Comparison of ENCODE assay signal across 9 mouse cellular contexts in genomic region chr2:43613571-43613970, GRCm38 (mm10). TPM values are rescaled to one million over a fixed set of nuclear protein-coding genes. Genes with fewer than 3 reads are reported as not detected.
DNase-seq lines count a peak whose midpoint lies in the region; ATAC-seq and TF ChIP-seq lines count a peak whose summit lies in the region.
"Had no signal": no experiment of that assay in that cellular context is flagged by ENCODE, and none has a peak within 500 bp of the region (broad histone marks: within the 10 kb centered on the region; RNA-seq: fewer than 3 reads in every experiment).

No protein-coding gene starts in this region.

- no peak for ATAC-seq in heart, postnatal 0 days (ENCODE audit: insufficient read depth, low read depth)
- no peak for ATAC-seq in heart, embryonic 11.5 days (replicated peaks; ENCODE audit: insufficient number of reproducible peaks, low FRiP score, low TSS enrichment)
- no peak for ATAC-seq in limb, embryonic 11.5 days (ENCODE audit: insufficient number of reproducible peaks, low FRiP score, low TSS enrichment, low read depth)
- no peak for ATAC-seq in forebrain, embryonic 15.5 days (replicated peaks)
- ATAC-seq: Patski had no signal

- TF ChIP-seq EP300 in heart, postnatal 0 days (IDR thresholded peaks at IDR 0.05; ENCODE audit: low read depth): no peak

- H3K27ac ChIP-seq in heart, postnatal 0 days (ENCODE audit: low read depth): no peak overlapping the region
- no peak overlapping the region for H3K27ac ChIP-seq in heart, embryonic 11.5 days (ENCODE audit: low read depth, low read length)
- H3K27ac ChIP-seq in limb, embryonic 11.5 days (replicated peaks; ENCODE audit: low read depth, low read length): no peak overlapping the region
- no peak overlapping the region for H3K27ac ChIP-seq in forebrain, embryonic 15.5 days (replicated peaks)

- H3K9ac ChIP-seq in heart, postnatal 0 days (replicated peaks; ENCODE audit: low read depth, low read length): no peak overlapping the region
- no peak overlapping the region for H3K9ac ChIP-seq in heart, embryonic 11.5 days (ENCODE audit: low read depth, low read length)
- no peak overlapping the region for H3K9ac ChIP-seq in limb, embryonic 11.5 days (ENCODE audit: low read length)
- no peak overlapping the region for H3K9ac ChIP-seq in forebrain, embryonic 15.5 days (replicated peaks)

- no peaks in the 10 kb centered on the region for H3K27me3 ChIP-seq in heart, postnatal 0 days (ENCODE audit: control insufficient read depth, insufficient read depth, low read length)
- no peaks in the 10 kb centered on the region for H3K27me3 ChIP-seq in heart, embryonic 11.5 days (ENCODE audit: control insufficient read depth, insufficient read depth, low read length)
- no peaks in the 10 kb centered on the region for H3K27me3 ChIP-seq in limb, embryonic 11.5 days (ENCODE audit: control insufficient read depth, insufficient read depth, low read length)
- H3K27me3 ChIP-seq in forebrain, embryonic 15.5 days: no peaks in the 10 kb centered on the region
- H3K27me3 ChIP-seq: Patski had no signal

- no peaks in the 10 kb centered on the region for H3K36me3 ChIP-seq in heart, postnatal 0 days (replicated peaks; ENCODE audit: control insufficient read depth, insufficient read depth, low read length)
- no peaks in the 10 kb centered on the region for H3K36me3 ChIP-seq in heart, embryonic 11.5 days (ENCODE audit: control insufficient read depth, insufficient read depth, low read length)
- H3K36me3 ChIP-seq in limb, embryonic 11.5 days (ENCODE audit: control insufficient read depth, insufficient read depth, low read length): no peaks in the 10 kb centered on the region
- H3K36me3 ChIP-seq in forebrain, embryonic 15.5 days: no peaks in the 10 kb centered on the region

- no peak overlapping the region for H3K4me3 ChIP-seq in heart, postnatal 0 days (ENCODE audit: low read depth, low read length)
- H3K4me3 ChIP-seq in heart, embryonic 11.5 days (ENCODE audit: low read depth, low read length): no peak overlapping the region
- H3K4me3 ChIP-seq in limb, embryonic 11.5 days (ENCODE audit: low read depth, low read length): no peak overlapping the region
- H3K4me3 ChIP-seq in forebrain, embryonic 15.5 days: no peak overlapping the region

- TF ChIP-seq CTCF in heart, postnatal 0 days (IDR thresholded peaks at IDR 0.05; ENCODE audit: low read depth): no peak

- WGBS in heart, postnatal 0 days: 10% methylated on average over 6 of the region's 6 CpGs
- 11% methylated on average over 6 of the region's 6 CpGs for WGBS in heart, embryonic 11.5 days (ENCODE audit: insufficient replicate concordance)
- WGBS in limb, embryonic 11.5 days: 10% methylated on average over 6 of the region's 6 CpGs
- WGBS in forebrain, embryonic 15.5 days: 13% methylated on average over 6 of the region's 6 CpGs

- H3K4me1 ChIP-seq in heart, postnatal 0 days (ENCODE audit: control insufficient read depth, insufficient read depth): no peaks in the 10 kb centered on the region
- H3K4me1 ChIP-seq in heart, embryonic 11.5 days (ENCODE audit: control insufficient read depth, insufficient read depth, low read length): no peaks in the 10 kb centered on the region
- H3K4me1 ChIP-seq in limb, embryonic 11.5 days (ENCODE audit: control insufficient read depth, insufficient read depth, low read length): no peaks in the 10 kb centered on the region
- no peaks in the 10 kb centered on the region for H3K4me1 ChIP-seq in forebrain, embryonic 15.5 days

- no peak overlapping the region for H3K4me2 ChIP-seq in heart, postnatal 0 days (ENCODE audit: low read depth, low read length)
- no peak overlapping the region for H3K4me2 ChIP-seq in heart, embryonic 11.5 days
- no peak overlapping the region for H3K4me2 ChIP-seq in limb, embryonic 11.5 days (ENCODE audit: low read depth, severe bottlenecking)
- H3K4me2 ChIP-seq in forebrain, embryonic 15.5 days (replicated peaks): no peak overlapping the region

- H3K9me3 ChIP-seq in heart, postnatal 0 days (replicated peaks; ENCODE audit: control insufficient read depth, low read length): no peaks in the 10 kb centered on the region
- no peaks in the 10 kb centered on the region for H3K9me3 ChIP-seq in heart, embryonic 11.5 days (replicated peaks; ENCODE audit: control insufficient read depth, low read length)
- H3K9me3 ChIP-seq in limb, embryonic 11.5 days (ENCODE audit: control insufficient read depth, low read length): no peaks in the 10 kb centered on the region
- H3K9me3 ChIP-seq in forebrain, embryonic 15.5 days: no peaks in the 10 kb centered on the region

- DNase-seq in heart, postnatal 0 days (ENCODE audit: low spot score): peak; percentile 30
- DNase-seq in urinary bladder, postnatal 25 days (ENCODE audit: low spot score): peak; percentile 12
- DNase-seq in urinary bladder, adult 18-20 months (ENCODE audit: low spot score in 2 of 2): no peak
- DNase-seq in limb, embryonic 11.5 days (ENCODE audit: low spot score): peak; percentile 79
- no peak for DNase-seq in layer of hippocampus, postnatal 14 days (ENCODE audit: low spot score in 2 of 2)
- no peak for DNase-seq in spleen, postnatal 4 days (ENCODE audit: low spot score in 2 of 2)

RNA-seq across cellular contexts. Expression of gene Kynu, which starts 58.4 kb away (rescaled TPM):
- not detected in 2 replicates for total RNA-seq in heart, postnatal 0 days (2014; rRNA removed; ENCODE audit: low replicate concordance)
- polyA plus RNA-seq in heart, postnatal 0 days (2015; fragmentation: Nextera tagmentation; extraction: Ambion mirVana): not detected in 2 replicates
- not detected in 2 replicates for polyA plus RNA-seq in heart, embryonic 11.5 days (2014; fragmentation: Nextera tagmentation; extraction: Ambion mirVana)
- 0.21 TPM in 1 of 2 replicates, not detected in the other for polyA plus RNA-seq in limb, embryonic 11.5 days (2014; fragmentation: Nextera tagmentation; extraction: Ambion mirVana)
- not detected for total RNA-seq in layer of hippocampus, postnatal 14 days (2021)
- polyA plus RNA-seq in forebrain, embryonic 15.5 days (2015; fragmentation: Nextera tagmentation; extraction: Ambion mirVana): 0.17 and 0.20 TPM in 2 replicates

Comparison
In these comparisons a context has a peak if more than half of its experiments do, and no peak if none do; other contexts are left out.
1. DNase-seq: peak in heart, postnatal 0 days (single experiment), urinary bladder, postnatal 25 days (single experiment) and limb, embryonic 11.5 days (single experiment); none in urinary bladder, adult 18-20 months (0 of 2), layer of hippocampus, postnatal 14 days (0 of 2) and spleen, postnatal 4 days (0 of 2).